Mouse (Mus musculus): Measurements from ENCODE around the gene Ube2o.

The Ube2o gene

GRCm38 (mm10) chr11:116585682-116586081, 4.4 kb upstream of the Ube2o start:
- no peak for DNase-seq (ENCODE audit: inconsistent age in 2 of 2, low spot score in 1 of 2)

DNA sequence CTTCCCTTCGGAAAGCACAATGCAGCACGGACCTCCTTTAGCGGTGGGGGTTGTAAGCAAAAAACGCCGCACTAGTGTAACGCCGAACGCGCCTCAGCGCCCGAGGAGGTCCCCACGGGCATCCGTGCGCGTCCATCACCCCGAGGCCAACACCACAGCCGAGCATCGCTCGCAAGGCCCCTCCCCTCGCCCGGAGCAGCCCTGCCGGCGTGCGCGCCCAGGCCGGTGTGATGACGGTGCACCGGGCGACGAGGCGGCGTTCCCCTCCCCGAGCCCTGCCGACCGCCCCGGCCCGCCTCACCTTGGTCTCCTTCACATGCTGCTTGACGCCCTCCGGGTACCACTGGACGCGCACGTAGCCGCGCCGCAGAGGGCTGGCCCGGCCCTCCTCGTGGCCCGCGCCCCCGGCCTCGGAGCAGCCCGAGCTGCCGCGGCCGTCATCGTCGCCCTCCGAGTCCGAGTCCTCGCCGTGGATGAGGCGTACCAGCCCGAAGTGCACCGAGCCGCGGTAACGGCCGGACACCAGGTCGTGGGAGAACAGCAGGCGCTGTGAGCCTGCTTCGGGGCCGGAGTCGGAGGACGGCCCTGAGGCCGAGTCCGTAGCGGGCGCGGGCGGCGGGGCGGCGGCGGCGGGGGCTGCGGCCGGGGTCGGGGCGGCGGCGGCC, 404 bp downstream of the Ube2o start:
- DNase-seq (ENCODE audit: inconsistent age in 2 of 2, low spot score in 1 of 2) = peak; percentile 64 to 80

GRCm38 (mm10) chr11:116580031-116580652, 1.1 kb downstream of the Ube2o start:
- DNase-seq (ENCODE audit: inconsistent age in 2 of 2, low spot score in 1 of 2) = no peak

- DNase-seq (ENCODE audit: inconsistent age in 2 of 2, low spot score in 1 of 2) = no peak
Observed at GRCm38 (mm10) chr11:116579280-116579679, 2.0 kb downstream of the Ube2o start.

DNA sequence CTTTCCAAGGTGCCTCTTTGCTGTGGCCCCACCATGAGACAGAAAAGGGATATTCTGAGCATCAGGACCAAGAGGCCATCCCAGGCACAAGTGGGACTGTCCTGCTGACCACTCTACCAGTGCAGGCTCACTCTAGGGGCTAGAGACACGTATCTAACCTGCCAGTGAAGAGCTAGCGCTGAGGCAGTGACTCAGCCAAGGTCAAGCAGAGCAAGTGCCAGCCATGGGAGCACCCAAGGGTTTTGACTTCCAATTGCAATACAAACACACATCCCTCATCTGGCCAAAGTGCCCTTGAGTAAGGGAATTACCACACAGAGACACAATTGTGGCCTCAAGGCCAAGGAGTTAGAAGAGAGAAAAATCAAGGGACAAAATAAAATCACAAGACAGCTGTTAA, 5.9 kb downstream of the Ube2o start:
- peak; percentile 73 to 88 for DNase-seq (ENCODE audit: inconsistent age in 2 of 2, low spot score in 1 of 2)

GRCm38 (mm10) chr11:116574982-116575381, 6.3 kb downstream of the Ube2o start:
- DNase-seq (ENCODE audit: inconsistent age in 2 of 2, low spot score in 1 of 2) = no peak

DNA sequence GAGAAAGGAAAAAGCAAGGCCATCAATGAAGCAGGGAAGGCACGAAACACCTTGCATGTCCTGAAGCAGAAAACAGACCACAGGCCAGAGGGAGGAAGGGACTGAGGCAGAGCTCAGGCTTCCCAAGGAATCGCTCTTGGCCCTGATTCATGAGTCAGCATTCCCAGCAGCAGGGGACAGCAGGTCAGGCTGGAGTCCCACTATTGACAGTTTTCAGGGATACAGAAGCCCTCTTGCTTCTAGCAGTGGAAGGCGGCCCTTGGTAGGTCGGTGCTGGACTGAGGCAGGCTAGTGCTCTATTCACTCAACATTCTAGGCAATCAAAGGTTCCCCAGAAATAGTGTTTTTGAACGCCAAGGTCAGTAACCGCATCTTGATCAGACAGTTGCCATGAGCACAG, 6.8 kb downstream of the Ube2o start:
- DNase-seq (ENCODE audit: inconsistent age in 2 of 2, low spot score in 1 of 2) = peak; percentile 46 to 74

GRCm38 (mm10) chr11:116572756-116573543, 8.3 kb downstream of the Ube2o start:
- peak; percentile 49 to 77 for DNase-seq (ENCODE audit: inconsistent age in 2 of 2, low spot score in 1 of 2)

- peak; percentile 84 to 94 for DNase-seq (ENCODE audit: inconsistent age in 2 of 2, low spot score in 1 of 2)
Observed at GRCm38 (mm10) chr11:116571767-116572679, 9.2 kb downstream of the Ube2o start.

DNA sequence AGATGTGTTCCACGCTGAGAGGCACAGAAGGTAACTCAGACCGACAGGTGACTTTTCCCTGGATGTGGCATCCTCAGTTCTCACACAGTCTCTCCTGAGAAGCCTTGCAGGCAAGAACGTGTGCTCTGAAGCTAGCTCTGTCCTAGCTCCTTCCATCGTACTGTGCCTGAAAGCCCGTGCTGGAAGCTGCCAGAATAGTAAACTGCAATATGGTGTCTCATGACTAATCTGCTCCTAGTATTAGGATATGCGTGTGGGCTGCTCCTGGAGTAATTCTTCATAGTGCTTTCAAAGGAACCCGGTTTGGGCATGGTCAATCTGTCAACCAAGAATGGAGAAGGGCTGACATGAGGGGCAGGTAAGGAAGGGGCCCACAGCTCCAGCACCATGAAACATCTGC, 10.4 kb downstream of the Ube2o start:
- DNase-seq (ENCODE audit: inconsistent age in 2 of 2, low spot score in 1 of 2) = no peak

DNA sequence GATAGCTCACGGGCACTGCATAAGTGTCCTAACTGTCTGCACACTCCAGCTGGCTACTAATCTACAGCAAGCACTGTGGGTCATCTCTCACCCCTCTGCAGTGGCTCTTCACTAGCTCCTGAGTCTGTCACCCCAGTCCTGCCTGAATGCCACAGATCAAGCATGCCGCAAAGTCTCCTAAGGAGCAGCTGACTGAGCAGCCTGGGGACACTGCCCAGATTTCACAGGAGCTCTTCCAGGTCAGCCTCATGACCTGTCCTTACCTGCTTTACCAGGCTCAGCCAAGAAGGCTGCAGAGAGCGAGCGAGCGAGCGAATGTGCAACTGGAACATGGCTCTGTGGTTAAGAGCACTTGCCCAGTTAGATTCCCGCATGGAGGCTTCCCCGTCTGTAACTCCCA, 13.7 kb downstream of the Ube2o start:
- no peak for DNase-seq (ENCODE audit: inconsistent age in 2 of 2, low spot score in 1 of 2)

- no peak for DNase-seq (ENCODE audit: inconsistent age in 2 of 2, low spot score in 1 of 2)
Observed at GRCm38 (mm10) chr11:116565283-116566041, 15.8 kb downstream of the Ube2o start.

DNA sequence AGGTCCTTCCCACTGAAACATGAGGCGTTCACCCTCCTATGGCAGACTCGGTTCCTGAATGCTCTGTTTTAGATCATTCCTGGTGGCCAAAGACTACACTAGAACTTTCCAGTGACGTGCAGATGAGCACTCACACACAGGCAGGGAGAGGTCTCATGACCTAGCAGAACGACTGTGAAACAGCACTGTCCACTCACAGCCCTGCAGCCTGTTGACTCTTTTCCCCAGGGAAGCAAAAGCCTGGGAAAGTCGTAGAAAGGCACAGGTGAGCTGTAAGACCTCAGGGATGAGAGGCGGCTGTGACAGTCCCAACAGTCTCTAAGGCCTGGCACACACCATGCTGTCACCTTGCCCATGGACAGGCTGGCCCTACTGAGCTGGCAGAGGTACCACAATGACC, 24.9 kb downstream of the Ube2o start:
- DNase-seq (ENCODE audit: inconsistent age in 2 of 2, low spot score in 1 of 2) = no peak

- no peak for DNase-seq (ENCODE audit: inconsistent age in 2 of 2, low spot score in 1 of 2)
Observed at GRCm38 (mm10) chr11:116555572-116555971, 25.7 kb downstream of the Ube2o start.

GRCm38 (mm10) chr11:116554171-116554878, 26.9 kb downstream of the Ube2o start:
- peak in 1 of 2 experiments; percentile 75 for DNase-seq (ENCODE audit: inconsistent age in 2 of 2, low spot score in 1 of 2)

GRCm38 (mm10) chr11:116552194-116552593, 29.1 kb downstream of the Ube2o start:
- no peak for DNase-seq (ENCODE audit: inconsistent age in 2 of 2, low spot score in 1 of 2)

DNA sequence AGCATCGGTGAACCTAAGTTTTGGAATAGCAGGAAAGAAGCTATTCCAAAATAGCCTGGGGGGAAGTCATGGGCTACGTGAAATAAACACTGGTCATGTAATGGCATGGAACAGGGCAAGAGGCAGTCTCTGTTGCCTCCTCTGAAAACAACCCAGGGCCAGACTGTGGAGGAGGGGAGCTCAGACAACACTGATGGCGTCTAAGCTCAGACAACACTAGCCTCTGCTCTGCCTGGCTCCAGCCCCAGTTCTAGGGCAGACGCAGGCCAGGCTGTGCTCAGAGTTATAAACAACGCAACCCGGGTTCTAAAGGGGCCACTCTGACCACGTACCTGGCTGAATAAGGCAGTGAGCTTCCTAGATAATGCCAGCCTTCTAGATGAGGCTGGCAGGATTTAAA, 30.5 kb downstream of the Ube2o start:
- DNase-seq (ENCODE audit: inconsistent age in 2 of 2, low spot score in 1 of 2) = no peak

DNA sequence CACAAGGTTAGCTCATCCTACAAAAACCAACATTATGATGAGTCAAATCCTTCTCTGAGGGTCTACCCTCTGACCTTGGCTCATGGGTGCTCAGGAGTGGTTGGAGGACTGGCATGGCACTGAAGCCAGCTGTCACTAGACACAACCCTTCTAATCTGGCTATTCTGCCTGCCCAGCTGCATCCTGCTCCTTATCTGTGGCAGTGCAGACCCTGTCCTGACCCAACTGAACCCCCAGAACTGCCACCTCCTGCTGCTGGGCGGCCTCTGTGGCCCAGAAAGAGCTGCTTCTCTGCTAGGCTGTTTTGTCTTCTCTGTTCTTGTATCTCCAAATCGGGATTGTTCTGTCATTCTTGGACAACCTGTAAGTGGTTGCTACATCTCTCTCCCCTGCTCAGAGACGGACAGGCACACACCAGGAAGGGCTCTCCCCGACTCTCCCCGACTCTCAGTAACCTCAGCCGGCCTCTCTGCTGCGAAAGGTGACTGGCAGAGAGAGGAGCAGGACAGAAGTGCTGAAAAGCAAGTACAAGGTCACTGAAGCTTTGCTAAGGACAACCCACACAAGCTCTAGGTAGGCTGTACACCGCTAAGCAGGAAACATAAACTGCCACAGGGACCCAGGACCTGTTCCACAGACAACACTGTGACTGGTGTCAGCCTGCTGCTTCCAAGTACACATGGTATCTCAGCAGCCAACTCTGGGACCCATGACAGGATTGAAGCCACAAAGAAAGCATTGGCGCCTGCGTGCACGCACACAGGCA, 31.8 kb downstream of the Ube2o start:
- DNase-seq (ENCODE audit: inconsistent age in 2 of 2, low spot score in 1 of 2) = peak in 1 of 2 experiments; percentile 56

- DNase-seq (ENCODE audit: inconsistent age in 2 of 2, low spot score in 1 of 2) = no peak
Observed at GRCm38 (mm10) chr11:116548780-116549179, 32.5 kb downstream of the Ube2o start.

Measured in adrenal gland, adult (tissue).